Mouse (Mus musculus) embryo, embryonic 11.5 days (tissue): ENCODE data around the gene Ceacam20.
A peak's percentile ranks its signal among the peaks of the same experiment; 100 is the strongest.
"Not testable (repeated sequence)": the region's sequence is repeated elsewhere in the genome, so short reads cannot be mapped to it uniquely, and the experiment has no call there.

Source experiments
- DNase-seq: peaks from one replicate; pipeline ENCODE4 v3.0.0-alpha.2; 2012; ENCODE audit warnings: low read depth, low spot score

Ceacam20 gene

GRCm38 (mm10) chr7:19964985-19965579 lies at the start of gene Ceacam20:
Gene Ceacam20, plus strand, starts transcription at chr7:19965412.
- DNase-seq = no peak

DNA sequence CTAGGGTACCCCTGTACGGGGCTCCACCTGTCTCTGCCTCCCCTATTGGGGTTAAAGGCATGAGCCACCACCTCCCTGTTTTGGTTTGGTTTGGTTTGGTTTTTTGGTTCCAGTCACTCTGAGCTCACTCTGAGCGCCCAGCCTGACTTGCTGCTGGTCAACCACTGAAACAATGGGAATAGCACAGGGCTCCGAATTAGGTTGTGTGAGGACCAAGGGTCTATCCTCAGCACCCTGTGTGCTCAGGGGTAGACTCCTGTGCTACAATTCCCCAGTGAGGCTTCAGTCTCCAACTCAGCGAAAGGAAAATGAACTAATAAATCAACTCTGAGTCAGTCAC lies 45.1 kb upstream of the Ceacam20 start:
- DNase-seq = no peak

DNA sequence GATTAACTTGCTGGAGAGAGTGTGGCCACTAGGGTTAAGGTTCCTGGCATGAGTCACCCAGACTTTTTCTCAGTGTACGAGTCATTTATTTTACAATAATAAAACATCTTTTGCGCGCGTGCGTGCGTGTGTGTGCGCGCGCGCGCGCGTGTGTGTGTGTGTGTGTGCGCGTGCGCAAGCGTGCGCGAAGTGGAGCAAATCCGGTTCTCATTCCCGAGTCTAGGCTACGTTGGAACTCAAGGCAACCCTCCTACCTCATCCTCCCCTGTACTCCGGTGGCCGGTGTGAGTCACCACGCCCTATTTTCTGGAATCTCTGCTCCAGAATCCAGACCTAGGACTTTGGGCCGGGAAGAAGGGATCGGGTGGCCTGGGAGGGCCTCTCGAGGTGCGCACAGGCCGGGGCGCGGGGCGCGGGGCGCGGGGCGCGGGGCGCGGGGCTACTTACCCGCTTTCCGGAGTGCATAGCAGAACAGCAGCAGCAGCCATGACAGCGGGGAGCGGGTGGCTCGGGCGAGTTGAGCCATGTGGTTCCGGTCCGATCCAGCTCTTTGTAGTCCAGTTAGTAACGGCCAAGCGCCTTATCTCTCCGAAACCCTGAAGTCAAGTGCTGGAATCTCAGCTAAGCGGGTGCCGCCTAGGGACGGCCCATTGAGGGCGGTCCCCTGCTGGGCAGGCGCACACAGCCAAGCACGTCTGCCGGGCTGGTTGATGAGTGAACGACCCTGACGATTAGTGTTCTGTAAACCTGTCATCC lies 44.5 kb upstream of the Ceacam20 start, which contains the start of gene Pvr:
Gene Pvr (minus strand): TSS at position 655 of the 756 bp plus-strand sequence.
- DNase-seq = peak; percentile 36

DNA sequence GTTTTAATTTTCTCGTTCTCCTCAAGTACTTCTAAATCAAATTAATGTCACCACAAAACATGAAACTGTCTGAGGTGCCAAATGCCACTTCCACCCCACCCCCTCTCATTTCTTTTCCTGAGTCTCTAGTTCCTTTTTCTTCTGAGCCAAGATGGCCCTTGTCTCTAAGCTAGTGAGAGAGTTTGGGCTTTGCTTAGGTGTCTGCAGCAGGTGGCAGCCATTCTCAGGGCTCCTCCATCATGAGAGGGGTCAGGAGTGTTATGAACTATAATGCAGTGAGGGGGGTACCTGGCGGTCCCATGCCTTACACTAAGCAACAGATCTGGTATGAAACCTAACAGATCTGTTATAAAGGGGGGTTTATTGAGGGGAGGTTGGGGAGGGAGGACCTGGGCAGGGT lies 41.9 kb upstream of the Ceacam20 start:
- no peak for DNase-seq

DNA sequence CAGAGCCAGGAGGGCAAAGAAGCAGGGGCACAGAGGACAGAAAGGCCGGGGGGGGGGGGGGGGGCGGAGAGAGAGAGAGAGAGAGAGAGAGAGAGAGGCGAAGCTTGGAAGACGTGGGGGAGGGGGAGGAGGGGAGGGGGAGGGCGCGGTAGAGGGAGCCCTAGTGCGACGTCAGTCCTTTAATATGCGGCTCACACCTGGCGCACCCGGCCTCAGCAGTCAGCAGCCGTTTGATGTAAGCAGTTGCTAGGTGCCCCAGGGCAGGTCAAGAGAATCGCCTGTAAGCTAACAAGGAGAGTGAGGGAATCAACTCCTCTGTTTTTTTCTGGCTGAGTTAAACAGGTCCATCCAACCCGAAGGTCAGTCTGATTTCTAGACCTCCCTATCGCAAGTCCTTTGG lies 41.4 kb upstream of the Ceacam20 start:
- DNase-seq = no peak

GRCm38 (mm10) chr7:19925376-19925775 lies 39.8 kb upstream of the Ceacam20 start:
- no peak for DNase-seq

DNA sequence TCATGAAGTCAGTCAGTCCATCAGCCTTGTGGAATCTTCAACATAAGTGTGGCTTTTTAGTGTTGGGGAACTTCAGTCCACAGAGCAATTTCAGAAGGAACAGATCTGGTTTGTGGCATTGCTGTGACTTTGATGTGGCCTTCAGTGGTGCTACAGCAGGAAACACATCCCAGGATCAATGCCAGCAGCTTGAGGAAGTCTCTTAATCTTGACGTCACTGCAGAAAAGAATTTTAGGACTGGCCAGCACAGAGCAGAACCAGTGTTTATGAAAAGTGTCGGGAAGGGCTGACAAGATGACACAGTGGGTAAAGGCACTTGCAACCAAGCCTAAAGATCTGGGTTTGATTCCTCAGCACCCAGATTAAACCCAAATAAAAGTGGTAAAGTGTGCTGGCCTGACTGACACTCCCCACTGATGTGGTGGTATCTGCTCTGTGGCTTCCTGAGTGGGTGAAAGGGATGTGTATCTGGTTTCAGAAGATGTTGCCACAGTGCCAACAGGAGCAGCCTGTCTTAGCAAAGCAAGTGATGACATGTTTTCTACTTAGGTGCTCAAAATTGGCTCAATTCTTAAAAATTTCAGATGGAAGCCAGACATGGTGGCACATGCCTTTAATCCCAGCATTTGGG lies 38.2 kb upstream of the Ceacam20 start:
- no peak for DNase-seq

DNA sequence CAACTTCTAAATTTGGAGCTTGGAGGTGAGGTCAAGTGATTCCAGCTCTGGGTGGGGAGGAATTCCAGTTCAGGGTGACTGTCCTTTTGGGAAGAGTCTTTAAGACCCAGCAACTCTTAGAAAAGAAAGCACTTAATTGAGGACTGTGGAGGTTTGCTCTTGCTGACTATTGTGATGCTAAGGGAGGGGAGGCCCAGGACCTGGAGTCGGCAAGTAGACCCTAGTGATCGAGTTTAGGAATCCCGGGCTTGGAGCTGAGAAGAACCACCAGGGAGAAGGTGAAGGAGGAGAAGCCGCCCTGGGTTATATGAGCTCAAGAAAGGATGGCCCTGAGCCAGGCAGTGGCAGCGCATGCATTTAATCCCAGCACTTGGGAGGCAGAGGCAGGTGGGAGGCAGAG lies 36.7 kb upstream of the Ceacam20 start:
- DNase-seq = no peak

- not testable (repeated sequence) for DNase-seq
These were observed 34.7 kb upstream of the Ceacam20 start for GRCm38 (mm10) chr7:19930481-19930880.

DNA sequence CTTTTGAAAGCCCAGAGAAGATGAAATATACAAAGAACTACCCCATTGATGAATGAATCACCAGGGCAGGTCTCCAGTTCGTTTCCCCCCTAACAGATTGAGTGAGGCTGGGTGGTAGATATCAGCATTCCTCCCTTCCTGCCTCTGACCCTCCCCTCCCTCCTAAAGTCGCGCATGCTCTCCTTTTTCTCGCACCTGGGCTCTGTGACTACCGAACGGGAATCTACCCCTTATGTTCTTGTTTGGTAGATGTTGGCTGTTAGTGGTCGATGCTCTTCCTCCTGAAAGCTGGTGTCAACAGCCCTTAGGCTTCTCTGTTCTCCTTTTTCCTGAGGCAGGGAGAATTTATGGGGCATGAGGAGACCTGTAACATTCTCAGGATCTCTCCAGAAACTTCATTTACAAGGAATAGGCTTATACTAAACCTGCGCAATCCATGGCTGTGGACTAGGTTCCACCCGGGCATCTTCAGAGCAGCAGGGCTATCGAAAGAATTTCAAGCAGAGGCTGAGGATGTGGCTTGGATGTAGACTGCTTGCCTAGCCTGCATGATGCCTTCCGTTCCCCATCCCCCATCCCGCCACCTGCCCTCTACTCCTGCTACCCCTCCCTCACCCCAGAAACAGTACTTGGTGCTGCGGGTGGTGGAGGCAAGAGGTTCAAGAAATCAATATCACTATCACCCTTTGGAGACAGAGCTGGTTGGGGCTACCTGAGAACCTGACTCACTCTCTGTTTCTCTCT lies 32.9 kb upstream of the Ceacam20 start:
- DNase-seq = no peak

GRCm38 (mm10) chr7:19932877-19933809 lies 32.1 kb upstream of the Ceacam20 start:
- DNase-seq = no peak

GRCm38 (mm10) chr7:19935171-19935751 lies 30.0 kb upstream of the Ceacam20 start:
- DNase-seq = no peak

DNA sequence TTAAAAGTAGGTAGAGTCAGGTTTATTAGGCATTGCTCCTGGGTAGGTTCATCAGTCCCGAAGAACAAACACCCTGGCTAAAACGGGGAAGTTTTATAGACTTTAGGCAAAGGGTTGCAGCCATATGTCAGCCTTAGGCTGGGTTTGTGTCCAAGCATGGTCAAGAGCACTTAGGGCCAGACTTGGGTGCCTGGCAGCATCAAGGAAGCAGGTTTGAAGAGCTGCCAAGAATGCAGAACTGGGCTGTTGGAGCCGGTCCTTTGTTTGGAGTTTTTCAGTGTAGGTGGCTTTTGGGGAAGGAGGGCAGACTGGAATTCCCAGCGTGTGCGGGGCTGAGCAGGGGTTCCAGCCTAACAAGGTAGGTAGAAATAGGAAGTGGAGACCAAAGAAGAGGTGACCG lies 29.3 kb upstream of the Ceacam20 start:
- no peak for DNase-seq

DNA sequence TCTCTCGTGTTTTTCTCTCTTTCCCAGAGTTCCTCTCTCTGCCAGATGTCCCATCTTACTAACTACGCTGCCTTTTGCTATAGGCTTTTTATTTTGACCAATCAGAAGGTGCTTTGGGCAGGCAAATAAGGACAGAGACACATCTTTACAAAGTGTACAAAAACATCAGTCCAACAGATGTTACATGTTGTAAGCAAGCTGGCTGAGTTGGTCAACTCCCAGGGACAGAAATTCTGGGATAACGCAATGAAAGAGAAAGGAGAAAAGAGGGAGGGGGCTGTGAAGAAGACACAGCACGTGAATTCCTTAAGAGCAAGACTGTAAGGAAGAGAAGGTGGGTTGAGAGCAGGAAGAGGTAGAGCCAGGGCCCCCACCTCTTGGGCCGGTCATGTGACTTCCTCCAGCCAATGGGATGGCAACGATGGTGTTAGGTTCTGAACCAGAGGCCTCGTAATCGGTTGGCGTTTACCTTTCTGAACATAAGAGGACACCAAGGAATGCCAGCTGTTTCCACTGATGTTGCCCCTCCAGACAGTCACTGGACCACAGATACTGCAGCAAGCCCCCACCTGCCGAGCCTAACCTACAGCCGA lies 27.9 kb upstream of the Ceacam20 start:
- DNase-seq = no peak

DNA sequence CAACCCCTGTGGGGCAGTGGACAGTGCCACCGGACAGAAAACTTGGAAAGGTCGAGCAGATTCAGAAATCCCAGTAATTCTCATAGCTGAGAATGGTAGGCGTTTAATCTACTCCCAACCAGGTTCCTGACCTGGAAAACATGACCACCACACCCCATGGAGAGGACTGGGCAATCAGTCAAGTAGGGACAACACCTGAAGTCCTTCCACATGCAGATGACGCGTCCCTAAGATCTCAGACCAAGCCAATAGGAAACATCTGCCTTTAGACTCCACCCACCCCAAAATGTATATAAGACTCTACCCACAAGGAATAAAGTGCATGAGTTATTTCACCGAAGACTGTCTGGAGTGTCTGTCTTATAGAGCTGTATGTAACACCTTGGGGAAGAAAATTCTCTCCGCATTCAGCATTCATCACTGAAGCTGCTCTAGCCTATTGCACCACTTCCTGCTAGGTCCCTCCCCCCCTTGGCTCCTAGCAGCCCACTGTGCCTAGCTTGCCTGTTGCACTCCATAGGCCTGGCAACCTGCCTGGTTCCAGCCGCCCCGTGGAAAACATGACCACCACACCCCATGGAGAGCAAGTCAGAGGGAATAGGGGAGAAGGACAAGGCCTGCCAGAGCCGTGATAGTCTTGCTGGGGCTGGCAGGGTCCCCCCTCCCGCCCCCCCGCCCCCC lies 25.5 kb upstream of the Ceacam20 start:
- no peak for DNase-seq

DNA sequence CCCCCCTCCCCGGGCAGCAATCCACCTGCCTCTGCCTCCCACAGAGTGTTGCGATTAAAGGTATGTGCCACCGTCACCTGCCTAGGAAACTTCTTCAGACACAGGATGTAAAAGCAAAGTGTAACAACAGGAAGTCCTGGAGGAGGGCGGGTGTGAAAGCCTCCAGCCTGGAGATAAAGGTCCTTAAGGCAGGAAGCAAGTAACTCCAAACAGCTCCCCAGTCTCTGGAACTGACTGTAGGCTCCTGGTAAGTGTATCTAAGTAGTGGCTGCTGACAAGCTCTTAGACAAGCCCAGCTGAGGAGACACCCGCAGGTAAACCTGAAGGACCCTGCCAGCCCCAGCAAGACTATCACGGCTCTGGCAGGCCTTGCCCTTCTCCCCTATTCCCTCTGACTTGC lies 25.0 kb upstream of the Ceacam20 start:
- DNase-seq = no peak

DNA sequence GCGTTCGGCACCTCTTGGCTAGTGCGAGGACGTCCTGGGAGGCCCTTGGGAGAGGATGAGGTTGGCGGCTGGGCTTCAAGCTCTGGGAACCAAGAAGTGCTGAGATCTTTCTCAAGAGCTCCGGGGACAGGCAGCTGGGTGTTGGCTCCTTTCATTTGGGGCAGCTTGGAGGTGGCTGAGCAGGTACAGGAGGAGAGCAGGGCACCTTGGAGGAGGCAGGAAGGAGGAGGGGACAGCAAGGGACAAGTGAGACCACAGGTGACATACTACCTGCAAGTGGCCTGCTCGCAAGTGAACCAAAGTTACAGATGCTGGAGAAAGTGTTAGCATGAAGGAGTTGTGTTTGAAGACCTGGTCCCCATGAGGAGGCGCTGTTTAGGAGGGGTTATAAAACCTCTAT lies 20.5 kb upstream of the Ceacam20 start:
- no peak for DNase-seq

- DNase-seq = no peak
These were observed 20.0 kb upstream of the Ceacam20 start for GRCm38 (mm10) chr7:19945201-19945600.

DNA sequence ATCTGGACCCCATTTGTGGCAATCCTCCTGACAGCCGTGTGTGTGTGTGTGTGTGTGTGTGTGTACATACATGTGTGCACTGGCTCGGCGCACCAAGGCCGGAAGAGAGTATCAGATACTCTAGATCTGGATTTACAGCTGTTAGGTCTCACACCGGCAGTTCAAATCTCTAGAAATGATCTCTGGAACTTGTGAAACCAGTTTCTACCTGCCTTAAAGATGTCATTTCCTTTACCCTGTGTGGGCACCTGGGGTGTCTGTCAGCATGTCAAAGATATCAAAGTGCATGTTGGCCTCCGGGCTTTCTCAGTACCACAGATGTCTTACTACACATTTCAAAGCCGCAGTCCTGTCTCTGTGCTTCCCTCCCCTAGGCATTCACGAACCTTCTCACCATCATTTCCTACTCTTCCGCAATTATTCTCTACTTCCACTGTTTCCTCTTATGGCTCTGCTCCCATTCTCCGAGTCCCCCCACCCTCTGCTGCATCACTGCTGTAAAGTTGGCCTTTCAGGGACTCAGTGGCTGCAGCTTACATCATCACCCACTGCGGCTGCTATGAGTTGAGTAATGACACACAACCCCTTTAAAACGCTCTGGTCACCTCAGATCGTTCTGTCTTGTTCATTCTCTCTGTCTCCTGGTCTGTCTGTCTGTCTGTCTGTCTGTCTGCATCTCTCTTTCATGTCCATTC lies 19.2 kb upstream of the Ceacam20 start:
- DNase-seq = no peak
